Mouse (Mus musculus): ENCODE results near the gene Vmn2r1.

Vmn2r1 gene

GRCm38 (mm10) chr3:64081247-64081646 is at the start of gene Vmn2r1:
Gene Vmn2r1, plus strand, starts transcription at chr3:64081547.
- no peak for DNase-seq (ENCODE audit: low read depth, low spot score)

DNA sequence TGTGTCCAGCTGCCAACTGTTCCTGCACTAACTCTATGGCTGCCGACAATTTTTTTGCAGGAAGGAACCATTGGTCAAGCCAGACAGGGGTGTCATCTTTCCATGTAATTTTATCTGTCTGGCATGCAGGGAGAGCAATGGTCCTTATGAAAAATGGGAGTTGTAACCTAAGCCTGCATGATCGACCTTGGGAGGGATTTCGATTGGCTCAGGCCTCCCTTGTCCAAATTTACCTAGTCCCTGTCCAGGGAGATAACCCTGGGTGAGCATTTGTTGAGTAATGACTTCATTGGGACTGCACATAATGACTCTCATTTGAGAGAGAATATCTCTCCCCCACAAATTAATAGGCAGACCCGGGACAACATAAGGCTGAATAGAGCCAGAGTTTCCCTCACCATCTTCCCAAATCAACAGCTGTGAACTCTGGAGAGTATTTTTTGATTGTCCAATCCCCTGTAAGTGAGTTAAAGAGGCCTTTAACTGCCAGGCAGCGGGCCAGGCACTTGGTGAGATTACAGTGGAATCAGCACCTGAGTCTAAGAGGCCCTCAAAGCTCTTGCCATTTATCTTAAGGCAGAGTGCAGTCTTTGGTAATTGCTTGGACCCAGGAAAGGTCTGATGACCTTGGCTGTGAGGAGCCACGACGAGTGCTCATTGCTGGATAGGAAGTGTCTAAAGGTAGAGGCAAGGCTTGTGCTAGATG is 43.1 kb upstream of the Vmn2r1 start:
- no peak for DNase-seq (ENCODE audit: low read depth, low spot score)

DNA sequence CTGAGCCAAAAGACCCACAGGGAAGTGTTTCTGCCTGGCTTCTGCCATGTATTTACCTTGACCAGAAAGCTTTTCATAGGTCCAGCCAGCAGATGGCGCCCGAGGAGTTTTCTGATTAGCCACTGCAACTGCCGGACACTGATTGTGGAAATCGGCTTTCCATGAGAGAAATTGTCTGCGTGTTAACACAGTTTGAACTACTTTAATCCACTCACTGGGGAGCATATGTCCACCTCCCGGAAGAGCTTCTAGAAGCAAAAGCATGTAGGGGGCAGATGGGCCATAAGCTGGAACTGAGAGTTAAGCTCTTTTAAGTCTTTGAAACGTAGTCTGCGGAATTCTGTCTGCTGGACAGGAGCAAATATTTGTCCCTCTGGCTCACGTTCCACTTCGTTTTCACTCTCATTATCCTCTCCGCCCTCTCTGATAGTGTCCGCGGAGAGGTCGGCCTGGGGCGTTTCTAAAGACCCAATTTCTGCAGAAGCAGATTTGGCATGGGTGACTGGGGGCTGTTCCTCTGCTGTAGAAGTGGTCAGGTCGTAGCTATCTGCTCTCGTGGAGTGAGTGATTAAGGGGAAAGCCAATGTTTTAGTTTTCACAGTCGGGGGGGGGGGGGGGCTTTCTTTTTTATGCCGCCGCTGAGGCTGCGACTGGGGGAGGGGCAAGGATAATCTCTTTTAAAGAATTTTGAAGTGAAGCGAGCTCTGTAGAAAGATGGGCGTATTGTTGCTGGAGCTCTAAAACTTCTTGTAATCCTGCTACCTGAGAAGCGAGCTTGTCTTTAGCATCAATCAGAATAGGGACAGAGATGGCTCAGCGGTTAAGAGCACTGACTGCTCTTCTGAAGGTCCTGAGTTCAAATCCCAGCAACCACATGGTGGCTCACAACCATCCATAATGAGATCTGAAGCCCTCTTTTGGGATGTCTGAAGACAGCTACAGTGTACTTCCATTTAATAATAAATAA is 41.2 kb upstream of the Vmn2r1 start:
- DNase-seq (ENCODE audit: low read depth, low spot score) = peak; percentile 62

GRCm38 (mm10) chr3:64112707-64113106 is 31.4 kb downstream of the Vmn2r1 start:
- no peak for DNase-seq (ENCODE audit: low read depth, low spot score)

DNA sequence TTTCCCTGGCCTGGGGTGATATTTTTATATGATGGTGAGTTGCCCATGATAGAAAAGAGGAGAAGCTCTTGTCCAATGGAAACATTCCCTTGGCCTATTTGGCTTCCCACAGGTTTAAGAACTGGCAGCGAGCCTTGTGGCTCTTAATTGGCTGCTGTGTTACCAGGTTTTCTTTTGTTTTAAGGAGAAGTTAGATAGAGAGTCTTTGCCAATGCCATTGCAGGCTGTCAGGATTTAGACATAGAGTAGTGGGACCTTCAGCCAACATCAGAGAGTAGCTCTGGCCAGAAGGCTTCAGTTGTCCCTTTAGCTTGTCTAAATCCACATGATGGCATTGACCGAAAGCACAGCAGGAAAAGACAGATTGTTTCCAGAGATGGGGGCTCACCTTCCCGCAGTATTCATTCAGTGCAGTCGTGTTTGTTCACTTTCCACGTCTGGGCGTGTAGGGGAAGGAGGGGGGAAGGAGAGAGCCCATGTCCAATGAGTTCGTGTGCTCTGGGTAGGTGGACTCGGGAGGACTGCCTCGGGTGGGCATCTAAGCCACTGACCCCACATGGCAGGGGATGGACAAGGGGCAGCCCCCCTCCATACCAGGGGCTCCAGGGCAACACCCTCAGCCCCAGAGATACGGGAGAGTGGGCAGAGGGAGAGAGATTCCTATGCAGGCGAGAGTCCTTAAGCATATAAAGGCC is 32.2 kb downstream of the Vmn2r1 start:
- no peak for DNase-seq (ENCODE audit: low read depth, low spot score)

DNA sequence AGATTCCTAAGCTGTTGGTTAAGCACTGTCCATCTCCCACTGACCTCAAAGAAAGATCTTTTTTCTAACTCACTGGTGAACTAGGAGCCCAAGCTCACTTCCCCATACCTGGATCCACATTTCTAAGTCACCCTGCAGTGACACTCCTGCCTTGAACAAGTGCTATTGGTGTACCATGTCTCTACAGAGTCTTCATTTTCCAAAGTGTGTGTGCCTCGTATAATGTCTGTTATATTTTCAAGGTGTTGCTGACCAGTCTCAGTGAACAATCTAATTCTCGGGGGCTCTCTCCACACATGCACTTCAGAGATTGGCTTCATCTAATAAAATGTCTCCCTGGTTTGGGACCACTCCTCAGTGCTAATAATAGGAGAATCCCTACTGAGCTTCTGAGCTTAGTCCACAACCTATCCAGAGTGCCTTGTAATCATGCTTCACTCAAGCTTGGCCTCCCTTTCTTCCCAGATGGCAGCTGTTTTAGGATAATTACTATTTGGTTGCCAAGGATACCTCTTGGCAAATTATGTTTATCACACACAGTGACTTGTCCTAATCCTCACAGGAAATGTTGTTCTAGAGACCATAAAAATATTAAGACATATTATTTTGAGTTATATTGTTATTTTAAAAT is 60.6 kb downstream of the Vmn2r1 start, which contains the start of gene Vmn2r2:
Gene Vmn2r2, minus strand, starts transcription at position 51 of the 631 bp plus-strand sequence.
- DNase-seq (ENCODE audit: low read depth, low spot score) = no peak
